Mouse (Mus musculus): ENCODE results near the gene Cpm.
A peak's percentile ranks its signal among the peaks of the same experiment; 100 is the strongest.

The Cpm gene

GRCm38 (mm10) chr10:117650042-117650655, 20.8 kb downstream of the Cpm start:
- no peak for DNase-seq

- no peak for DNase-seq
Observed at GRCm38 (mm10) chr10:117650725-117651124, 21.4 kb downstream of the Cpm start.

- DNase-seq, result no peak
Observed at GRCm38 (mm10) chr10:117651587-117652377, 22.5 kb downstream of the Cpm start.

GRCm38 (mm10) chr10:117652378-117652774, 23.1 kb downstream of the Cpm start:
- no peak for DNase-seq

GRCm38 (mm10) chr10:117652930-117653778, 23.9 kb downstream of the Cpm start:
- DNase-seq, result no peak

- DNase-seq, result no peak
Observed at GRCm38 (mm10) chr10:117653779-117654173, 24.5 kb downstream of the Cpm start.

- DNase-seq, result no peak
Observed at GRCm38 (mm10) chr10:117654576-117655123, 25.4 kb downstream of the Cpm start.

GRCm38 (mm10) chr10:117655460-117655859, 26.2 kb downstream of the Cpm start:
- no peak for DNase-seq

GRCm38 (mm10) chr10:117655908-117656661, 26.8 kb downstream of the Cpm start:
- no peak for DNase-seq

GRCm38 (mm10) chr10:117656662-117656962, 27.3 kb downstream of the Cpm start:
- DNase-seq, result no peak

- no peak for DNase-seq
Observed at GRCm38 (mm10) chr10:117656985-117657658, 27.8 kb downstream of the Cpm start.

- no peak for DNase-seq
Observed at GRCm38 (mm10) chr10:117657659-117658306, 28.5 kb downstream of the Cpm start.

- no peak for DNase-seq
Observed at GRCm38 (mm10) chr10:117658522-117659429, 29.5 kb downstream of the Cpm start.

- DNase-seq, result no peak
Observed at GRCm38 (mm10) chr10:117659430-117659813, 30.1 kb downstream of the Cpm start.

GRCm38 (mm10) chr10:117659819-117660218, 30.5 kb downstream of the Cpm start:
- peak; percentile 31 to 41 for DNase-seq

- DNase-seq, result no peak
Observed at GRCm38 (mm10) chr10:117662316-117663055, 33.2 kb downstream of the Cpm start.

GRCm38 (mm10) chr10:117663056-117663864, 34.0 kb downstream of the Cpm start:
- DNase-seq, result no peak

- DNase-seq, result no peak
Observed at GRCm38 (mm10) chr10:117663865-117664200, 34.5 kb downstream of the Cpm start.
